Mouse (Mus musculus) layer of hippocampus, adult 18-20 months (tissue): ENCODE measurements around the gene Slc25a21. TPM values are rescaled to one million over a fixed set of nuclear protein-coding genes. Genes with fewer than 3 reads are reported as not detected.

Source experiments
- DNase-seq, 2 experiments: peaks; one replicate each; pipeline ENCODE4 v3.0.0; 2022; ENCODE audit warnings: low spot score in 2 of 2
- total RNA-seq, 2 experiments: library from RNA; stranded (reverse); gene quantifications; 2 replicates each; pipeline ENCODE4 v1.2.3; 2021

Slc25a21 gene
- total RNA-seq, 2 experiments from 2014 or later = 0.32 to 0.89 TPM

DNA sequence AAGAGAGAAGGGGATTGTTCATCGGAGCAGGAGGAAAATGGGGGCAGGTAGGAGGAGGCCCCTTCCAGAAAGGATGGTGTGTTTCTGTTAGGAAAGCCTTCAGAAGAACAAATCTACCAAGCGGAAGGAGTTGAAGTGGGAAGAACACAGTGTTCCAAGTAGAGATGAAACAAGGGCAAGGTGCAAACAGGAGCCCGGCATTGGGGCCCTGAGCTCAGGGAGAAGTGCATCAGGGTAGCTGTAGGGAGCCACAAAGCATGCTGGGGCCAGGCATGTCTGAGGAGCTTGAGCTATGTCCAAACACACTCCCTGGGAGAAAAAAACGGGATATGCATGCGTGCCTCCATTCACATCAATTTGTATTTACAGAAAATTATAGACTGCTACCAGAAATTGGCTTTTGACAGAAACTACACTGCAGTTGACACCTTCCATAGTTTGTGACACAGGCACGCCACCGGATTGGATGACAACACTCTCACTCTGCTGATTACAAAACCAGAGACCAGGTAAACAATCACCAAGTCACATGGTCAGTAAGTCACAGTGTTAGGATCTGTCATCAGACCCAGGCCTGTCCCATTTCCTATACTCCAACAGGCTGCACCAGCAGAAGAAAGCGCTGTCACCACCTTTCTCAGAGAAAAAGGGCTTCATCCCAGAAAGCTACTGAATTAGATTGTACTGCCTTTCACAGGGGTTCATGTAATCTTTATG, 299.9 kb downstream of the Slc25a21 start:
- DNase-seq = no peak

GRCm38 (mm10) chr12:56894963-56895362, 302.3 kb downstream of the Slc25a21 start:
- DNase-seq = no peak

GRCm38 (mm10) chr12:56890891-56891726, 306.2 kb downstream of the Slc25a21 start:
- no peak for DNase-seq

- no peak for DNase-seq
These were observed 319.5 kb downstream of the Slc25a21 start for GRCm38 (mm10) chr12:56877796-56878195.

DNA sequence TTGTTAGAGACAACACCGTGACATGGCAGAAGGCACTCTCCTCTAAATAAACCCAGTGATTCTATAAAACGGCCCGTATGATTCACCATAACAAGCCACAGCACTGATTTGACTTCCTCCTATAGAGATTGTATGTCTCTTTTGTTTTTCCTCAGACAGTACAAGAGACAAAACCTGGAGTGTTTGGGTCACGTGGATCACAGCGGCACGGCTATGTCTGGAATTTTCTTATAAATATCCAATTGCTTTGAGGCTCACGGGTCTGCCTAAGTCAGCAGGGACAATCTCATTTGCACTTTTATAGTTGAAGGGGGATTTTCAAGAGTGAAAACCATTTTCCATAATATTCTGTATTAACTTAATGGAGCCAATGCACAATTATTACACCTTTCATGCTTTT, 320.7 kb downstream of the Slc25a21 start:
- DNase-seq = no peak

DNA sequence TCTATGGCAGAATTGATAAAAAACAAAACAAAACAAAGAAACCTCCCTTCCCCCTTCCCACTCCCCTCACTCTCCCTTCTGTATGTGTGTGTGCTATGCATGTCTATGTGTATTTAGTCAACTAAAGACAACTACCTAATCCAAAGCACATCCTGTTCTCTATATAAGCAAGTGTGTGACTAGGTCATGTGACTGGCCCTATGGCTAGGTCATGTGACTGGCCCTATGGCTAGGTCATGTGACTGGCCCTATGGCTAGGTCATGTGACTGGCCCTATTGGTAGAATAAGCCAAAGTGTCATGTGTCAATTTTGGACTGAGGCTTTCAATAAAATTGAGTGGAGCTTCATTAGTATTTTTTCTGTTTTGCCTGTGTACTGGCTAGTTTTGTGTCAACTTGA, 324.1 kb downstream of the Slc25a21 start:
- DNase-seq = no peak

DNA sequence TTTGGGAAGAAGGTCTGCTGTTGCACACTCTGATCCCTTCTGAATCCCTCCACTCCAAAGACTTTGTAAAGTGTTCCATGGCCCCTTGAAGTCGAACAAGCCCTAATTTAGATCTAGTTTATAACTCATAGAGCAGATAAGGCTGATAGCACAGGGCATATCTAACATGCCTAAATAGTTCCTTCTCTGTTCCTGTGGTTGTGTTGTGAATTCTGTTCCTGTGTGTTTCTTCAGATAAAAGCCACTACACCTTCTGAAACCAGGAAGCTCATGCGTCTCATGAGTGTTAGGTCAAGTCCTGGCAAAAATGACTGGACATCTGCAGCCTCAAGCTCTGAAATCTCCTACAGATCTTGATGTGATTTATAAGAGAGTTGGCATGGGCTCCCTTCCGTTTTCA, 326.7 kb downstream of the Slc25a21 start:
- no peak for DNase-seq

- no peak for DNase-seq
These were observed 333.3 kb downstream of the Slc25a21 start for GRCm38 (mm10) chr12:56863873-56864562.

DNA sequence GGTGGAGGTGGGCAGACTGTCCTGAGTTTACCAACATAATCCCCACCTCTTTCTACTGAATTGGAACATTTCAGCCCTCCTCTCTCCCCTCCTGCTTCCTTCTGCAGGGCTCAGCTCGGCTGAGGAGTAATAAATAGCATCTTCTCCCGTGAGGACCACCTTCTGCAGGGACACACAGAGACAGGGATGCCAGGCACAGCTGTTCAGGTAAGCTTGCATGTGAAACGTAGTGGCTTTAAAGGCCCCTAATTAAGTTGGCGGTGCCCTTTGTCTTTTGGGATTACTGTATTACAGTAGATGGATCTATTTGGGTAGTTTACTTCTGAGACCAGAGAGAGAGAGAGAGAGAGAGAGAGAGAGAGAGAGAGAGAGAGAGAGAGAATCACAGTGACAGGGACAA, 344.6 kb downstream of the Slc25a21 start:
- DNase-seq = no peak

DNA sequence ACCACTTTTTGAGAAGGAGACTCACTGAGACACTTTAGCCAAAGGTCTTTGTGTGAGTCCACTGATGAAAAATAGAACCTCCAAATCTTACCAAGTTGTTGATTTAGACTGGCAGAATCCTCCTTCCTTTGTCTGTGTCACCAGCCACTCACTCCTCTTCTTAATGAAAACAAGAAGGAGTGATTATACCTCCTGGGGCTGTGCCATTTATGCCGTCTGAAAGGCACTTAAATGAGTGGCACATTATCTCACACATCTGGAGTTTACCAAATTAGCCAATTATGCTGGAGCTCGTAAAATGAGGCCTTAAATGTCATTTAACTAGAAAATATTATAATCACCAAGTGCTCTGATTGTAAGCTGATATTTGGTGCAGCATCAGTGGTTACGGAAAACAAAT, 345.8 kb downstream of the Slc25a21 start:
- DNase-seq = no peak

DNA sequence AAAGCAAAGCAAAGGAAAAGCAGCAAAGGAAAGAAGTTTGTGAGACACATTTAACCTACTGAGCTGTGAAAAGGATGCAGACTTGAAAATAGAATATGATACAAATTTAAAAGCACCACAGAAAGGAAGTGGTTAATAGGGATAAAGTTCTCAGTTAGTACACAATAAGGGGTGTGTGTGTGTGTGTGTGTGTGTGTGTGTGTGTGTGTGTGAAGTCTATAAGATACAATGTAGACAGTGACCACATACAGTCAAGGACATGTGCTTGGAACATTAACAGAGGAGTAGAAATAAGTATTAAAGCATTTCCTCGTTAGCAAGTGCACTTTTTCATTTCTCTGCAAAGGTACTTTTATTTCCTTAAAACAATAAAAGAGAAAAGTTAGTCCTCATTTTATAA, 367.3 kb downstream of the Slc25a21 start:
- DNase-seq = no peak

- DNase-seq = no peak
These were observed 367.8 kb downstream of the Slc25a21 start for GRCm38 (mm10) chr12:56829455-56829883.

GRCm38 (mm10) chr12:56827808-56828384, 369.4 kb downstream of the Slc25a21 start:
- DNase-seq = no peak

- no peak for DNase-seq
These were observed 372.6 kb downstream of the Slc25a21 start for GRCm38 (mm10) chr12:56824688-56825087.

DNA sequence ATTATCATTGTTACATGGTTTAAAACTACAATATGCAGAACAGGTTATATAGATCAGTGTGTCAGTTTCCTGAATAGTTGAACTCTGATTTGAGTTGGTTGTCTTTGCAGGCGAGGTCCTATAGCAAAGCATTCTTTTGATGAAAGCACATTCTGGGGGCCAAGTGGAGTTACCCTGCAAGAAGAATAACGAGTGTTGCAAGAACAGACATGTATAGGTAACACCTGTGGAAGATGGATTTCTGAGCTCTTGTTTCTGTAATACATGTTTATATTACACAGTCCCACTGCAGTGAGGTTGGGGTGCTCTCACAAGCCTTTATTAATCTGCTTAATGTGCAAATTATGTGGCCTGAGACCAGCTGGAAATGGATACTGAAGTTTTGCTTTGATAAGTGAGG, 375.1 kb downstream of the Slc25a21 start:
- no peak for DNase-seq

DNA sequence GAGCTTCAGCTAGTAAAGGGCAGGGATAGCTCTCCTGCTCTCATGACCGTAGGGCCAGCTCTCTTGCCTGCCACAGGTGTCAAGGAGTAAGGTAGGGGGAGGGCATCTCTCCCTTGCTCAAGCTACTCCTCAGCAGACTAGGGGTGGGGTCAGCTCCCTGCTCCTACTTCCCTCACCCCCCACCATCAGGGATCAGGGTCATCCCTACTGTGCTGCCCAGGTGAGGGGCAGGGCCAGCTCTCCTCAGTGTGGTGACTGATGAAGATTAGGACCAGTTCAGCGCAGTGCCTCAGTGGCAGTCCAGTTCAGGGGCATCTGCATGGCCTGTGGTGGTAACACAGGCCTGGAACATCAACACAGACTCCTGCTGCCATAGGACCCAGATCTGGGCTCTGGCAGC, 376.7 kb downstream of the Slc25a21 start:
- DNase-seq = no peak

GRCm38 (mm10) chr12:56807483-56807882, 389.8 kb downstream of the Slc25a21 start:
- DNase-seq = no peak

GRCm38 (mm10) chr12:56807078-56807477, 390.2 kb downstream of the Slc25a21 start:
- DNase-seq = no peak

- no peak for DNase-seq
These were observed 392.8 kb downstream of the Slc25a21 start for GRCm38 (mm10) chr12:56804487-56804886.

GRCm38 (mm10) chr12:56798641-56799415, 398.4 kb downstream of the Slc25a21 start:
- peak in 1 of 2 experiments; percentile 13 for DNase-seq

DNA sequence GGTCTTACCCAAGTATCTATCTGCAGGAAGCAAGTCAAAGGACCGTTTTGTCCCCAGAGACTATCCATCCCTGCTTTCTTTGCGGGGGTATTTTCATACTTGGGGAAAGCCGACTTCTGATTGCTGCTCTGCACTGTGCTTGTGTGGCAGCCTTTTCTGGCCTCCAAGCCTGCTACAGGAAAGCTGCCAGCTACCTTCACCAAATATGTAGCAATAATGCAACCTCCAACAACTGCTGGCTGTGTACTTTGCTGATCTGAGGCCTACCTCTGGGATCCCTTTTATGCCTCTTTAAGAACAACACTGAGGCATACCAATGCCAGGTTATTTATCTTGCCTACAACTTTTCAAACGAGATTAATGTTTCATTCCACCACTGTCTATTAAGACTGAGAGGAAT, 408.0 kb downstream of the Slc25a21 start:
- no peak for DNase-seq
